Mouse (Mus musculus) small intestine, adult 2 months (tissue): Measurements from ENCODE around the gene Bicdl2. TPM values are rescaled to one million over a fixed set of nuclear protein-coding genes. Genes with fewer than 3 reads are reported as not detected.

Experiments used
- H3K27ac ChIP-seq: fragments of 200-500 bp; 2 replicates; pipeline ENCODE4 v1.5.1; 2012; ENCODE audit warnings: low read depth, low read length, control low read depth, inconsistent platforms; ENCODE audit not compliant: insufficient read depth
- H3K27me3 ChIP-seq: fragments of 200-500 bp; 2 replicates; pipeline ENCODE4 v1.6.1; 2012; ENCODE audit warnings: mild to moderate bottlenecking, moderate library complexity, low read length, inconsistent platforms; ENCODE audit not compliant: control insufficient read depth, insufficient read depth
- H3K36me3 ChIP-seq: fragments of 200-500 bp; 2 replicates; pipeline ENCODE4 v1.6.1; 2012; ENCODE audit warnings: mild to moderate bottlenecking, low read length, control low read depth, inconsistent platforms; ENCODE audit not compliant: control insufficient read depth, insufficient read depth
- H3K4me1 ChIP-seq: fragments of 200-500 bp; 2 replicates; pipeline ENCODE4 v1.6.1; 2012; ENCODE audit warnings: low read length, inconsistent platforms, mixed read lengths; ENCODE audit not compliant: control insufficient read depth, insufficient read depth, insufficient read length
- H3K4me3 ChIP-seq: fragments of 200-500 bp; 2 replicates; pipeline ENCODE4 v1.5.1; 2012; ENCODE audit warnings: low read depth, mild to moderate bottlenecking, control low read depth, inconsistent platforms, low read length, moderate library complexity
- CTCF ChIP-seq: fragments of 200-500 bp; IDR thresholded peaks from 2 replicates; pipeline ENCODE4 v1.5.1; 2012; ENCODE audit warnings: low read depth, mild to moderate bottlenecking, control low read depth, inconsistent platforms, low read length, moderate library complexity, mixed read lengths; ENCODE audit not compliant: insufficient replicate concordance, insufficient read length; ENCODE audit errors: extremely low read depth
- POLR2A ChIP-seq: fragments of 200-500 bp; IDR thresholded peaks from 2 replicates; pipeline ENCODE4 v1.6.1; 2012; ENCODE audit warnings: low read depth, mild to moderate bottlenecking, control low read depth, inconsistent platforms, low read length, moderate library complexity
- WGBS: fragments of 180-500 bp; shearing (Covaris S2); methylation state at CpG from one replicate; pipeline ENCODE4 v1.1.7; 2018; 5-methylcytosine and 5-hydroxymethylcytosine counted together
- polyA plus RNA-seq: library from polyadenylated mRNA; depleted of rRNA; stranded (reverse); fragments of >200 nt; gene quantifications from 2 replicates; pipeline ENCODE4 v1.2.3, GENCODE M21; 2012

The Bicdl2 gene
- polyA plus RNA-seq, 1 experiment = 6.0 TPM

DNA sequence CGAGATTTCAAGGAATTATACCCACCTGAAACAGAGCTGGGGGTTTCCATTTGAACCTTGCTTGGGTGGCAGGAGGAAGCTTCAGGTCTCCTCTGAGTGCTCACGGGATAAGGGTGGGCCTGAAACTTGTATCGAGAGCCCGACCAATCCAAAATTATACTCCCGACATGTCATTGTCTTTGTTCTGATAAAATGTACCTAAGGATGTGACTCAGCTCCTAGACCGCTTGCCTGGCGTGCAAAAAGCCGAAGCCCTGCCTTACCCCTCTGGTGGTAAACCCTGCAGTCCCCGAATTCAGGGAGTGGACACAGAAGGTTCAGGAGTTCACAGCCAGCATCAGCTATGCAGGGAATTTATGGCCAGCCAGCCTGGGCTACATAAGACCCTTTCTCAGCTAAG lies 20.0 kb downstream of the Bicdl2 start:
- H3K4me3 ChIP-seq = no peak overlapping the region
- peaks cover 10% of the 10 kb centered on the region for H3K4me1 ChIP-seq
- no peak for TF ChIP-seq POLR2A
- no peak for TF ChIP-seq CTCF
- H3K36me3 ChIP-seq = no peaks in the 10 kb centered on the region
- no peak overlapping the region for H3K27ac ChIP-seq
- 81% methylated on average over 9 of the region's 9 CpGs for WGBS
- peaks cover 15% of the 10 kb centered on the region for H3K27me3 ChIP-seq

DNA sequence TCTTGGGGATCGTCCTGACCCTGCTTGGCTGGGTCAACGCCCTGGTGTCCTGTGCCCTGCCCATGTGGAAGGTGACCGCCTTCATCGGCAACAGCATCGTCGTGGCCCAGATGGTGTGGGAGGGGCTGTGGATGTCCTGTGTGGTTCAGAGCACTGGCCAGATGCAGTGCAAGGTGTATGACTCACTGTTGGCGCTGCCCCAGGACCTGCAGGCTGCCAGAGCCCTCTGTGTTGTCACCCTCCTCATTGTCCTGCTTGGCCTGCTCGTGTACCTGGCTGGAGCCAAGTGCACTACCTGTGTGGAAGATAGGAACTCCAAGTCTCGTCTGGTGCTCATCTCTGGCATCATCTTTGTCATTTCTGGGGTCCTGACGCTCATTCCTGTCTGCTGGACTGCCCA lies 20.8 kb downstream of the Bicdl2 start:
- no peaks in the 10 kb centered on the region for H3K36me3 ChIP-seq
- no peak overlapping the region for H3K4me3 ChIP-seq
- peaks cover 15% of the 10 kb centered on the region for H3K27me3 ChIP-seq
- peaks cover 7% of the 10 kb centered on the region for H3K4me1 ChIP-seq
- no peak overlapping the region for H3K27ac ChIP-seq
- whole genome bisulfite sequencing = 45% methylated on average over 10 of the region's 10 CpGs
- TF ChIP-seq POLR2A (no peak), CTCF (no peak)

DNA sequence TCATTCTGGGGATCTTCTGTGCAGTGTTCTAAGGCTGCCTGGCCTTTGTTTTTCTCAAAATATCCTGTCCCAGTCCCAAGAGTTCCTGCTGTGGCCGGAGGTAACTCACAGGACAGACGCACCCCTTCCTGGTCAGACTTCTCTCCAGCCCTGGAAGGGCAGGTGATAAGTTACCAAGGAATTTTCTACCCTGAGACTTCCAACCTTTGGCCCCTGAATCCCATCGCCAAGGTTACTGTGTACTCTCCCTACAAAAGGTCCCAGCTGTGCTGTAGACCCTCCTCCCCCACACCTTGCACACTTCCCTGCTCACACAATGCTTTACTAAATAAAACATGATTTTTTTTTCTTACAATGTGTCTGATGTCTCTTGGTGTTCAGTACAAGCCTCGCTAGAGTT lies 21.8 kb downstream of the Bicdl2 start:
- H3K4me3 ChIP-seq = no peak overlapping the region
- H3K27me3 ChIP-seq = peaks cover 15% of the 10 kb centered on the region
- WGBS = 27% methylated on average over 4 of the region's 4 CpGs
- no peaks in the 10 kb centered on the region for H3K4me1 ChIP-seq
- no peak overlapping the region for H3K27ac ChIP-seq
- no peak for TF ChIP-seq CTCF
- TF ChIP-seq POLR2A = no peak
- no peaks in the 10 kb centered on the region for H3K36me3 ChIP-seq

- Histone ChIP-seq H3K27ac (no peak overlapping the region), H3K4me1 (no peaks in the 10 kb centered on the region), H3K36me3 (no peaks in the 10 kb centered on the region), H3K4me3 (no peak overlapping the region), H3K27me3 (peaks cover 15% of the 10 kb centered on the region)
- WGBS = 86% methylated on average over 3 of the region's 3 CpGs
- no peak for TF ChIP-seq POLR2A
- TF ChIP-seq CTCF = no peak
These were observed 22.2 kb downstream of the Bicdl2 start for GRCm38 (mm10) chr17:23682530-23682929.

- whole genome bisulfite sequencing = 55% methylated on average over 15 of the region's 15 CpGs
- Histone ChIP-seq H3K36me3 (no peaks in the 10 kb centered on the region), H3K27ac (no peak overlapping the region), H3K27me3 (peaks cover 15% of the 10 kb centered on the region), H3K4me3 (no peak overlapping the region), H3K4me1 (no peaks in the 10 kb centered on the region)
- no peak for TF ChIP-seq CTCF
- TF ChIP-seq POLR2A = no peak
These were observed 22.9 kb downstream of the Bicdl2 start for GRCm38 (mm10) chr17:23683226-23683625.

DNA sequence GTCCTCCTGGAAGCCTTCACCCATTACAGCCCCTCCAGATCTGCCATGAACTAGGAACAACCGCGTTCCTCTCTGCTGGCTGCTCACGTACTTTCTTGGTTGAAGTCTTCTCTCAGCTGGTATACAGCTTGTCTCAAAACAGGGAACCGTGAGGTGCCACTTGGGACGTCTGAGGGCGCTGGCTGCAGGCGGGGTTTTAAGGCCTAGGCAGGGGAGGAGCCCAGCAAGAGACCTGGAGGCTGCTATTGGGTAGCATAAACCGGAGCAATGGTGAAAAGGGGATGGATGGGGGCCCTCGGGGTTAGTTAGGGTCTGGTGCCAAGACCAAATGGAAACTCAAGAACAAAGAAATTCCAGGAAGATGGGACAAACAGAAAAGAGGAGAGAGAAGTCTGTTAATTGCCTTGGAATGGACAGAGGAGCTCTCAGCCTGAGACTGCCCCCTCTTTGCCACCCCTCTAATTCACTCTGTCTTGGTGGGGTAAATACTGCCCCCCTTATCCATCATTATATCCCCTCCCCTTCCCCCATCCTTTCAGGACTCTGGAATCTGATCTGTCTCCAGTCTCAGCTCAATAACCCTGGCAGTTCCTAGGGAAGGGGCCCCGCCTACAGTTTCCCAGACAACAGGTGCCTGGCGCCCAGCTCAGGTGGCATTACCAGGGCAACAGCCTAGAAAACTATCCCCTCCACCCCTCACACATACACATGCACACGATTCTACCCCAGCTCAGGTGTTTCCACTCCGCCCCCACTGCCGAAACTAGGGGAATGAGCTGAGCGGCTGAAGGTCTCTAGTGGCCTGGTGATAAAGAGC lies 23.8 kb downstream of the Bicdl2 start, which contains the start of gene Cldn9:
Gene Cldn9 (minus strand): TSS at position 171 of the 817 bp plus-strand sequence.
- Histone ChIP-seq H3K27me3 (peaks cover 10% of the 10 kb centered on the region), H3K4me3 (no peak within 1 kb of the TSS), H3K4me1 (no peaks in the 10 kb centered on the region), H3K27ac (no peak within 1 kb of the TSS), H3K36me3 (no peaks in the 10 kb centered on the region)
- 38% methylated on average over 15 of the region's 15 CpGs for WGBS
- no peak for TF ChIP-seq CTCF
- TF ChIP-seq POLR2A = no peak

GRCm38 (mm10) chr17:23694491-23694890 lies 34.2 kb downstream of the Bicdl2 start:
- Histone ChIP-seq H3K4me3 (no peak overlapping the region), H3K27me3 (peaks cover 4% of the 10 kb centered on the region), H3K27ac (no peak overlapping the region), H3K36me3 (no peaks in the 10 kb centered on the region), H3K4me1 (peaks cover 3% of the 10 kb centered on the region; the same call in 1 of the 2 replicates)
- TF ChIP-seq CTCF = no peak
- TF ChIP-seq POLR2A = no peak
- WGBS = 50% methylated on average over 1 of the region's 1 CpGs
